Mouse (Mus musculus) gastrocnemius, adult 18-20 months (tissue): ENCODE data around the gene Fgf13. TPM values are rescaled to one million over a fixed set of nuclear protein-coding genes. Genes with fewer than 3 reads are reported as not detected.
A peak's percentile ranks its signal among the peaks of the same experiment; 100 is the strongest.

Experiments
- DNase-seq: peaks from one replicate; pipeline ENCODE4 v3.0.0; 2021; ENCODE audit warnings: low spot score
- total RNA-seq, 2 experiments: library from RNA; stranded (reverse); gene quantifications; 2 replicates each; pipeline ENCODE4 v1.2.3; 2021

Gene Fgf13
- total RNA-seq, 2 experiments from 2014 or later: 58.0 to 61.3 TPM

GRCm38 (mm10) chrX:59194149-59194548 is 373.7 kb downstream of the Fgf13 start:
- DNase-seq: no peak

- DNase-seq: no peak
Measured at GRCm38 (mm10) chrX:59186922-59187321, 380.9 kb downstream of the Fgf13 start.

GRCm38 (mm10) chrX:59182323-59182722 is 385.5 kb downstream of the Fgf13 start:
- DNase-seq: peak; percentile 33

GRCm38 (mm10) chrX:59179627-59180026 is 388.2 kb downstream of the Fgf13 start:
- DNase-seq: no peak

GRCm38 (mm10) chrX:59179081-59179596 is 388.7 kb downstream of the Fgf13 start:
- DNase-seq: peak; percentile 4

GRCm38 (mm10) chrX:59177653-59178052 is 390.2 kb downstream of the Fgf13 start:
- DNase-seq: no peak

- DNase-seq: no peak
Measured at GRCm38 (mm10) chrX:59172200-59172599, 395.7 kb downstream of the Fgf13 start.

GRCm38 (mm10) chrX:59166763-59167162 is 401.1 kb downstream of the Fgf13 start:
- no peak for DNase-seq

- no peak for DNase-seq
Measured at GRCm38 (mm10) chrX:59141947-59142346, 425.9 kb downstream of the Fgf13 start.

GRCm38 (mm10) chrX:59134928-59135361 is 432.9 kb downstream of the Fgf13 start:
- DNase-seq: peak; percentile 1

- DNase-seq: no peak
Measured at GRCm38 (mm10) chrX:59134166-59134861, 433.6 kb downstream of the Fgf13 start.

GRCm38 (mm10) chrX:59133834-59134165 is 434.1 kb downstream of the Fgf13 start:
- DNase-seq: no peak

GRCm38 (mm10) chrX:59133416-59133815 is 434.5 kb downstream of the Fgf13 start:
- DNase-seq: no peak

- DNase-seq: no peak
Measured at GRCm38 (mm10) chrX:59126637-59127036, 441.2 kb downstream of the Fgf13 start.

GRCm38 (mm10) chrX:59113187-59113586 is 454.7 kb downstream of the Fgf13 start:
- DNase-seq: no peak

GRCm38 (mm10) chrX:59085928-59086327 is 481.9 kb downstream of the Fgf13 start:
- no peak for DNase-seq

- DNase-seq: no peak
Measured at GRCm38 (mm10) chrX:59080427-59080826, 487.4 kb downstream of the Fgf13 start.

GRCm38 (mm10) chrX:59072083-59072482 is 495.8 kb downstream of the Fgf13 start:
- no peak for DNase-seq

GRCm38 (mm10) chrX:59063157-59063556 is 504.7 kb downstream of the Fgf13 start:
- no peak for DNase-seq

- no peak for DNase-seq
Measured at GRCm38 (mm10) chrX:59034969-59035368, 532.9 kb downstream of the Fgf13 start.
